Mouse (Mus musculus) lung, postnatal 36 days (tissue): ENCODE measurements around the gene Sema3f.

Experiments
- DNase-seq: peaks from one replicate; pipeline ENCODE4 v3.0.0; 2022; ENCODE audit warnings: mixed read lengths

Sema3f gene

DNA sequence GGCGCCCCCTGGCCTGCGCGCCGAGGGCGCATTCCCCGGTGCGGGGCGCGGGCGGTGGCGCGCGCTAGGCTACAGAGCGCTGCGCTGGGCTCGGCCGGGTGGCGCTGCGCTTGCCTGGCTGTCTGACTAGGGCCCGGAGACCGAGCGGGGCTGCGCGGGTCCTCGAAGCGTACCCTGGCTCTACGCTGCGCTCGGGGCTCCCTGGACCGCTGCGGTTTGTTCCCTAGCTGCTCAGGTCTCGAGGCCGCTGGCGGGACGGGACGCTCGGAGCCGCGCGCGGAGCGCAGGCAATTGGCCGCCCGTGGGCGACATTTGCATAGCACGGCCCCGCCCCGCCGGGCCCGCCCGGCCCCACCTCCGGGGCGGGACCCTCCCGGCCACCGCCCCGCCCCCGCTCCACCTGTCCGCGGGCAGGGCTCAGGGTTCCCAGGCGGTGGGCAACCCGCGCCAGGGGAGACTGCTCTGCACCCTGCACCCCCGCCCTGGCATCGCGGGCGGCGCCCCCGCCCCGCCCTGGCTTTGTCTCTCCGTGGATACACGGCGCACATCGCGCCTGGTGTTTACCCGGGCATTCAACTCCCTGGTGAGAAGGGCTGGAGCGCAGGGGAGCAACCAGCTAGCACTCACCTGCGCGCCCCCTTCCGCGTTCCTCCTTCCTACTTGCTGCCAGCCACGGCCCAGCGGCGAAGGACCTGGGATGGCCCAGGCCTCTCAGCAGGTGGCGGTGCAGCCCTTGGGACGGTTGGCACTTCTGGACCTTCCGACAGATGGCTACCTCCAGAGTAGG lies at the start of gene Sema3f:
Gene Sema3f (minus strand): TSS at position 779 of the 787 bp plus-strand sequence.
- peak; percentile 88 for DNase-seq

DNA sequence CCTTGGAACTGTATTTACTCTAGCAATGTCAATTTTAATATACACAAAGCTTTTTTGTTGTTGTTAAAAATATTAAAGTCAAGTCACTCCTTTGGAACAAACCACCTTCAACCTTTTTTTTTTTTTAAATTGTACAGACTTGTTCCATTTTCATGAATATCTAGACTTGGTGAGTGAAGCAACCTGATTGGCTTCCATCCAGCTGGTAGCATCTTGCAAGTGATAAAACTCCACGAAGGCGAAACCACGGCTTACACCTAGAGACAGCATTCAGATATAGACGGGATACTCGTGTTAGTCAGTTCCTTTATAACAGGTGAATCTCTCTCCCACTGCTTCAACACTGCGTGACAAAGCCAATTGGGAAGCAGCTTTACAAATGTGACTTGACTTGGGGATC lies 49.3 kb upstream of the Sema3f start:
- no peak for DNase-seq

DNA sequence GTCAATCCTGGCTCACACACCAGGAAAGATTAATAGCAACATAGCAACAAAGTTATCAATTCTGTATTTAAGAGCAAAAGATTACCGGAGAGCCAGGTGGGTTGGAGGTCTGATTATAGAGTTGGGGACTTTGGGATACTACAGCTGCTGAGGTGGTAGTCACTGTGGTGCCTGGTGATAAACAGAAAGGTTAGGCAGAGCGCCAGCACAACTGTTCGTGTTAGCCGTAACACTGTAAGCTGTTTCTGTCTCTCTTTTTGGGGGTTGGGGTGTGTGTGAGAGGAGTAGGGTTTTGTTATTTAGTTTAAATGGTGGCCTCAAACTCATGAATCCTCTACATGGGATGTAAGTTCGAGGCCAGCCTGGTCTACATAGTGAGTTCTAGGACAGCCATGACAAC lies 40.1 kb upstream of the Sema3f start:
- no peak for DNase-seq

DNA sequence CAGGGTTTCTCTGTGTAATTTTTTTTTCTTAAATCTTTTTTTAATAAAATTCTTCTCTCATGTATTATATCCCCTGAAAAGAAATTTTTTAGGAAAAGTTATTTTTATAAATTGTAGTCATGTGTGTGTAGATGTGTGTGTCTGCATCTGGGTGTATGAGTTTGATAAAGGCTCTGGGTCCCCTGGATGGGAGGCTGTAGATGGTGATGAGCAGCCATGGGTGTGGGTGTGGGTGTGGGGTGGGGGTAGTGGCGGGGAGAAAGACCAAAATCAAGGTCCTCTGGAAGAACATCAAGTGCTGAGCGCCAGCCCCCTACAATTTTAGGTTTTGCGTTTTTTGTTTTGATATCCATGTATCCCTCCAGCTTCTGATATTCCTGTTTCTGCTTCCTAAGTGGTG lies 37.8 kb upstream of the Sema3f start:
- no peak for DNase-seq

DNA sequence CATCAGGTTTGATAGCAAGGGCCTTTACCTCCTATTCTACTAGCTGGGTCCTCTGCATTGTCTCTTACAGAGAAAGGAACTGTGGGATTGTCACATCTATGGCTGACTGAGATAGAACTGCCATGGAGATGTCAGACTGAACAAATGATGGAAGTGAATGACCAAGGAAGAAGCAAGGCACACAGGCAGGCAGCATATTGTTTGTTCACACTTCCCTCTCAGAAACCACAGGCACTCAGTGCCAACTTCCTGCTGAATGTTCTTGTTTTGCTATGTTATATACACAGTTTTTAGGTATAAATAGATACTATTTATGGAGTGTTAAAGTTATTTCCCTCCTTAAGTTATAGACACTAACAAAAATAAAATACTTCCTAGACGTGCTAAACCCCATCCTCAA lies 37.0 kb upstream of the Sema3f start:
- DNase-seq: peak; percentile 47

DNA sequence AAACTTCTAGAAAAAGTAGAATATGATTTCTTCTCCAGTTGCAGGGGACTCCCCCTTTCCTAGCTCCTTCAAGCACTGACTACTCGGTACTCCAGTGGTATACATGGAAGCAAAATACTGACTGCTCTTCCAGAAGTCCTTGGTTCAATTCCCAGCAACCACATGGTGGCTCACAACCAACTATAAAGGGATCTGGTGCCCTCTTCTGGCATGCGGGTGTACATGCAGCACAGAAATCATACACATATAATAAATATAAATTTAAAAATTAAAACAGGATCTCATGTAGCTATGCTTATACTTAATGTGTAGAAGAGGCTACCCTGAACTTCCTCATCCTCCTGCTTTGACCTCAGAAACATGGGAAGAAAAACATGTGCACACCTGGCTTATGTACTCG lies 36.4 kb upstream of the Sema3f start:
- no peak for DNase-seq

DNA sequence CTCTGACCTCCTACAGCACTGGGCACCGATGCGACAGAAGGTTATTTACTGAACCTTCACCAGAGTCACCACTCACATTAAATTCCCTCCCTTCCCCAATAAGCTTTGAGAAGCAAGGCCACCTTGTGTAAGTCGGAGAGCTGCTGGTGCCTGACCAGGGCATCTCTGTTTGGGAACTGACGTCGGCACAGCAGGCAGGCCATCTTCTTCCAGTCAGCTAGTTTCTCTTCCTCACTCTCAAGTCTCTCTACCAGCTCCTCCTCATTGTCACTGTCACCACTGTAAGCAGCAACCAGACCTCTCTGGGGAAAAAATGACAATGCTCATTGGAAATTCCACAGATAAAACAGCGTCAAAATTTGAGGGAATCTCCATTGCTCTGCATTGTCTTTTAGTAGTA lies 33.8 kb upstream of the Sema3f start:
- DNase-seq: no peak

DNA sequence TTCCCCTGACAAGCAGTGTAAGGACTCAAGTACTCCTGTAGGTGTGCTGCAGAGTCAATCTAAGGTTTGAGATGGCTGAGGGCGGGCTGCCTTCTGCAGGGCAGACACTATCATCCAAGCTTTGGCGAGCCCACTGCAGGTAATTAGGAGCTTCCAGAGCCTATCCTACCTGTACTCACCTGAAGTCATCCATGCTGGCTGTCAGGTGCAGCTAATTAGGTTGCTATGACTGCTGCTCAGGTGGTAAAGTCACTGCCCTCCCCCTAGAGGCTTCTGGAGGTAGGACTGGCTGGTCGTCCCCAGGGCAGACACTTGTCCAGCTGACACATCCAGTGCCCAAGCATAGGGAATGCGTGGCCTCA lies 28.5 kb upstream of the Sema3f start:
- peak; percentile 45 for DNase-seq

DNA sequence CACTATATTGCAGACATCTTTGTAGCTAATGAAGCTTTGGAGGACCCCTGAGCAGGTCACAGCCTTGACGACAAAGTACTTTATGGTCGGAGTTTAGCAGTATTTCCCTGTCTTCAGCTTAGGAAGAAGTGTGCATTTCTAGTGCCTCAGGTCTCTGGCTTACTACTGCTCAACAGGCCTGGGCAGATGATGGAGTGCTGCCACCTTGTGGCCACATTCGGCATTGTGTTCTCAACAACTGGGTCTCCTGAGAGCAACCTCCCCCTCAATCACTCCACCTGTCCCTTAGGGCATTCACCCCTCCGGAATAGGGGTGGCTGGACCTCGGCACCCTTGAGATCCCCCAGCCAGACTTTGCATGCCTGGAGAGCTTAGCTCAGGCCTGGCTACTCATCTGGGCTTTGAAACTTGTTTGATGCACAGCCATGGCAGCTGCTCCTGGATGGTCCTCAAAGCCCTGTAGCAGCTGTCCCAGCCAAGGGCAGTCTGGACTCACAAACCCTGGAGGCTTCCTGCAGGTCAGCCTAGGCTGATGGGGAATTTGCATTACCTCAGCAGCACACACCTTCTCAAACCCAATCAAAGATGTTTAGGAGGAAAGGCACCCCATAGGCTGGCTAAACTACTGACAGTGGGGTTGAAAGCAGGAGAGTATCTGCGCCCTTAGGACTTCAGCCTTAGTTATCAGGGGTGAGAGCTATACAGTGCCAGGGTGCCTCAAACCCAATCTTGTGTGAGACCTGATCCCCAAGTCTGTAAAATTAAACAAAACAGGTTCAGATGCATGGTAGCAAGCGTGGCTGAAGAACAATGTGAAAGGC lies 28.0 kb upstream of the Sema3f start:
- DNase-seq: peak; percentile 93

DNA sequence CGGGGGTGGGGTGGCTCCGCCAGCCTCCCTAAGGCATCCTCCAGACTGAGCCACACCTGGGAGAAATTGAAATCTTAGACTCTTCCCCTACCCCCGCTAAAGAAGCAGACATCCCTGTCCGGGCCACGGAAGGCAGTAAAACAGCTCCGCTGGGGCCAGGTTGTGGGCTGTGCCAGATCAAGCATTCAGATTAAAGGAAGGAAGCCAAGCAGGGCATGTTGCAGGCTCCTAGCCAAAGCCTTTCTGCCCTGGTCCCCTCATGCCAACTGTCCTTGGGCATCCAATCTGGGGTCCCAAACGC lies 25.9 kb upstream of the Sema3f start:
- DNase-seq: no peak

DNA sequence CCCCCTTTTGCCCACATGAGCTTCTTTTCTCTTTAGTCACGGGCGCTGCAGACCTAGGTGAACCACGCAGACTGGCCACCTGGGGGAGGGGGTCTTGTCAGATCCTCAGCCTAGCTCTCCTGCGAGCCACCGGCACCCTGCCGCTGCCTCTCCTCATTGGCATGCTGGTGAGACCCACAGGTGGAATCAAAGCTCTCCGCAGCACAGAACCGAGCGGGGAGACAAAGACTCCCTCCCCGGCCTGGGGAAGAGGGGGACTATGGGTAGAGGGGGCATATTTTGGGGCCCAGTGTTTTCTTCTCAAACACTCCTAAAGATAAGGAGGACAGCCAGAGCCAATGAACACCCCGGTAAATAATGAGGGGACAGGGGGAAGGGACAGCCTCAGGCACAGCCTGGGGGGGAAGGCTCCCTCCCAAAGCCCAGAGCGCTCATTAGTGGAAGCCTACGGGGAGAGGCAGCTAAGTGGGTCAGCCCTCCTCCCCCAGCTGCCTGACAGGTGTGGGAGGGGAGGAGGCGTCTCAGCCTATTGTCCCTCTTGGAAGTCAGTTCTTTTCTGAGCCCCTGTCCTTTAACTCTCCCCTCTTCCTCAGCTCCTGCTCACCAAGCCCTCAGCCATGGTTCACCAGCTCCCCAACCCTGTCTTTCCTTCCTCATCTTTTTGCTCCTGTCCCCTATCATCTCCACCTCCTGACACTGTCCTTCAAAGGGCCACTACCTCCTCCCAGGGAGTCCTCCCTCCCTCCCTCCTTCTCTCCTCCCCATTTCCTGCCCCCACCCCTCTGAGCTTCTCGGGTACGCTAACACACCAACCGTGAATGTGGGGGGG lies 25.3 kb upstream of the Sema3f start:
- no peak for DNase-seq

DNA sequence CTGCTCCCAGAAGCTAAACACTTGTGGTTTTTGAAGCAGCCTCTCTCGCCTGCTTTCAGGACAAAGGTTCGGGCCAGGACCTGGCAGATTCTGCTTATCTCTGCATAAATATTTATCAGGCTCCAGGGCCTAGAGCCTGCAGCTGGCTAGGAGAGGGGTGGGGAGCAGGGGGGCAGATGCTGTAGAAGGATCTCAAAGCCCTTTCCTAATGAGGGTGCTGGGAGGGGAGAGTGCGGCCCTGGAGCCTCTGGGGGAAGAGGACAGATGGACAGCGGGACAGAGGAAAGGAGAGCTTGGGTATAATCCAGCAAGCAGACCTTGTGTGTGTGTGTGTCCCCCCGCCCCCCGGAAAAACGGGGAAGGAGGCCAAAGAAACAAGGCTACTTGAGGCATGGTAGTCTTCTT lies 24.3 kb upstream of the Sema3f start:
- DNase-seq: no peak

DNA sequence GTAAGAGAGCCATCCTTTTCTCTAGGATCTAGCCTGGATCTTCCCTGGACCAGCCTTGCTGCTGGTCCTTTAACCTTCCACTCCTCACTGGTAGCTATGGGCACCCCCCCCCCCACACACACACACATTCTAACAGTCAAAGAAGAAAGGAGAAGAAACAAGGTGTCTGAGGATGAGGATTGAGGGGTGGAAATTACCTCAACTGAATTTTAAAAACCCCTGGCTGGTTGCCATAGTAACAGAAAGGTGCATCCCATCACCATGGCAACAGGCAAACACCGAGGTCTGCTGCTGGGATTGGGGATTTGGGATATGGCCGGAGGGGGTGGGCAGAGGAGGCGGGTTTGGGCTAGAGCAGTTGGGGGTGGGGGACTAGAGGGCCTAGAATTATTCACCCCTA lies 19.4 kb upstream of the Sema3f start:
- DNase-seq: no peak

DNA sequence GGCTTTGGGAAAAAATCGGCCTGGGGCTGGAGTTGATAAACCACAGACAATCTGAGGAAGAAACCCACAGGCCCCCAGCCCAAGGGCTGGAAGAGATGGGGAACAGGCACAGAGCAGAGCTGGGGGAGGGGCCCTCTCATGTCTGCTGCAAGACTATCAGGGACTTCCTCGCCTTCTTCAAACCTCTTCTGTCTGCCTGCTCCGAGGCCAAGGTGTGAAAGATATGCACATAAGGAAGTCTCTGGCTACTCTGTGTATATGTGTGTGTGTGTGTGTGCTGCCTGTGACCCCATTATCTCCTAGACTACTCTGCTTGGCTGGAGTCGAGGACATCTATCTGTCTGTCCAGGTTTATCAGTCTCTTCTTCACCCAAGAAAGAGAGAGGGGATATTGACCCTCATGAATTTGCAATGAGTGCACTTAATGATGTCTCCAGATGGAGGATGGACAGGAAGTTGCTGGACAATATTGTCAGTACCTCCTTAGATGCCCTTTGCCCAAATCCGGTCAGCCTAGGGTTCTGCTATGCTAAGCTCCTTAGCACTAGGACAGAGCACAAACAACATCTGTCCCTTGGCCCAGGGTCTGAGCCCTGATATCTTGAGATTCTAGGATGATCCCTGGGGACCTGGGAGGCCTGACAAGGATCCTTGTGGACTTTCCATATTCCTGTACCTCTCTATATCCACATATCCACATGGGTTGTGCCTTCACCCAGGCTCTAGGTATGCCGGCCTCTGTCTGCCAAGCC lies 18.8 kb upstream of the Sema3f start:
- DNase-seq: no peak

DNA sequence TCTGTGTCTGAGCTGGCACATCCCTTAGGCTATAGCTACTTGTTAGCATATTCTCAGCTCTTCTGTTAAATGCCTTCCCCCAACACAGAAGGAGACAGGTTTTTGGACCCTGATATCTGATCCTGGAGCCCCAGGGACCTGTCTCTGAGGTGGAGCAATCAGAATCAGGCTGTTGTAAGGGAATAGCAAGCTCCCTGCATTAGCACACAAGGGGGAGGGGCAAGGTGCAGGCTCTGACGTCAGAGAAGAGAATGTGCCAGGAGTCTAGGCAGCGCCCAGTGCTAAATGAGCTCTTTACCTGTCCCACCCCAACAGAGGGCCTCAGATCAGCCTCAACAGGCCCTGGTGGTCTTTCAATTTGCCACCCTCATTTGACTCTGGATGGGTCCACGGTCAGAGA lies 16.8 kb upstream of the Sema3f start:
- peak; percentile 46 for DNase-seq

DNA sequence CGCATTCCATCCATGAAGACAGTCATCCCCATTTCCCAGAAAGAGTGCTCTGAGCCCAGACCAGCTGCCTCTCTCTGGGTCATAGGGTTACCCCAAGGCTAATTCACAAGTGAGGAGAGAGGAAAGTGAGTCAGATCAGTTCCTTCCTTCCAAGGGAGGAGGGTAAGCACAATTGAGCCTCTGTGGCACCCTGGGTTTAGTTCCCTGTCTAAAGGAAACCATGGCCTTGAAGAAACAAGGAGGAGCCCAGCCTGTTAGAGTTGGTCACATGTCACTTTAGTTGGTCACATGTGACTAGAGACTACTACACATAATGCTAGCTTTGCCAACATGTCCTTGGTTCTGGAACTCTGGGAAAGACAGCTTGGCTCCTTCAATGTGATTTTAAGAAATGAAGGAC lies 14.5 kb upstream of the Sema3f start:
- peak; percentile 39 for DNase-seq

DNA sequence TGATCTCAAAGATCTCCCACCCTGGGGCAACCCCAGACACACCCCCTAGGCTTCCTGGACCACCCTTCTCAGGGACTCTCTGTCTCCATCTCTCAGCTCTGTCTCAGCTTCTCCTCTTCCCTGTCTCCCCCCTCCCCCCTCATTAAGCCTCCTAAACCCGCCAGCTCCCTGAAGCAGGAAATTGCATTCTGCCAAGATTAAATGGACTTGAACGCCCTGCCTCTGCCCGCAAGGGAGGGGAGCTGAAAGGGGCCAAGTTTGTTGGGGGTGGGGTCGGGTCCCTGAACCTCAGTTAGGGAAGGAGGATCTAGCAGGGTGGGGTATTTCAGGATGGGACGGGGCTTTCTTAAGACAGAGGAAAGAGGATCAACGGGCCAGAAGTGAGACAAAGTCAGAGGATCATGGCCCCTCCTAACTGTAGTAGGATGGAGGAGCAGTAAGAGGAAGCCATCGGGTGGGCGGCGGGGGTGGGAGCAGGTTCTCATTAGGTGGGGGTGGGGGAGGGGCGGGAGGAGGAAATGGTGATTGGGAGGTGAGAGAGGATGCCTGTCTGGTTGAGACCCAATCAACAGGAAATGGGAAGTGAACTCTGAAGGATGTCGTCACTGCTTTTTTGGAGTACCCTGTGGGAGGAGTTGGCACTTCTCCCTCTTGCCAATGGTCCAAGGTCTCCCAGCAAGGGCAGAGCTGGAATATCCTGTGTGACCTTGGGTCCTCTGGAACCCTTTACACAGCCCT lies 13.7 kb upstream of the Sema3f start:
- DNase-seq: peak; percentile 92

DNA sequence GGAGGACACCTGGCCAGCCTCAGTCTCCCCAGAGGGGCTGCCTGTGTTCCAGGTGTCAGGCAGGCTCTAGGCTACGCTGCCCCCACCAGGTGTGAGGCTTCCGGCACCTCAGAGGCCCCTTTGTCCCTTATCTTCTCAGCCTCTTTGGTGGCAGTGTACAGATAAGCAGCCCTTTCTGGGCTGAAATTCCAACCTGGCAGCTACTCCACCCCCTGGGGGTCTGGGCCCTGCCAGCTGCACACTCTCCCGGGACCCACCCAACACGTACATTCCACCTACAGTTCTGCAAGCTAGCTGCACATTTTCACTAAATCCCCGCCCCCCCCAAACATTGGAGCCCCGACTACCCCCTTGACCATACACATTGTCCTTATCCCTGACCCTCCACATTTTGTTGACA lies 13.0 kb upstream of the Sema3f start:
- DNase-seq: no peak

DNA sequence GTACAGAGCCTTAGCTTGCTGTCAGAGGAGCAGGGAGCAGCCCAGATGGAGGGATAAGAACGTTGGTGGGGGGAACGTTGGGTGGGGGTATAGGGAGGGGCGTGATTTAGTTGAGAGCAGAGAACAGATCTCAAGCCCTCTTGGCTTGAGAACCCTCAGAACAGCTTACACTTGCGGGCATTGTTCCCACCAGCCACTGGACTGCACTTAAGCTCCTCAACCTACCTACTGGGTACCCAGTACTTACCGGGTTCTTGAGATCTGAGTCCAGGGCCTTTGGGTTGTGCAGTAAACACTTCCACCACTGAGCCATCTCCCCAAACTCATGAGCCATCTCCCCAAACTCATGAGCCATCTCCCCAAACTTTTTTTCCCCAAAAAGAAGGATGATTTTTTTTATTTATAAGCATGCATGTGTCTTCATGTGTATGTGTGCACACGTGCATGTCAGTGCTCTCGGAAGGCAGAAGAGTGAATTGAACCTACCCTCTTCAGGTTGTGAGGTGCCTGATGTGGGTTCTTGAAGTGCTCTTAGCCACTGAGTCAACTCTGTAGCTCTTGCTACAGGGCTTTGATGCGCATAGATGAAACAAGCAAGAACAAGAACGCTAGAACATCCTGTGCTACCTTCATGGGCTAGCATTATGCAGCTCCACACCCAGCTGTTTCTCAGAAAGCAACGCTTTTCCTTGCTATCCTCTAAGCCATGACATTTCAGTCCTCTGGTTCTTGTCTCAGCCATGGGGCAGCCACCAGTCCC lies 8.7 kb upstream of the Sema3f start:
- DNase-seq: peak; percentile 73

DNA sequence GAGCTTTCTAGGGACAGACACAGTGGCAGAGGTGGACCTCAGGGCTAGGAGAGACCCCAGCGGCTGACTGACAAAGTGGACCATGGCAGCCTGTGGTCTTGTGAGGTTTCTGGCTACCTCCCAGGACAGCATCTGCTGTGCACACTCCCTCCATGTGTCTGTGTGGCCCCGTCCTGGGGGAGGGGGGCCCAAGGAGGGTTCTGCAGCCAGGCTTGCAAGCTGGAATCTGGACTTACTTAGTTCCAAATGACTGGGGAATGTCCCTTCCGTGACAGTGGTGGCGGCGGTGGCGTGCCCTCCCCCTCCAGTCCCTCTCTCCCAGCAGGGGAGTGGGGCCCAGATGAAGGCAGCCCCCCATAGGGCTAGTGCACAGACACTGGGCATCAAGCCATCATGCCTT lies 6.7 kb upstream of the Sema3f start:
- DNase-seq: no peak

DNA sequence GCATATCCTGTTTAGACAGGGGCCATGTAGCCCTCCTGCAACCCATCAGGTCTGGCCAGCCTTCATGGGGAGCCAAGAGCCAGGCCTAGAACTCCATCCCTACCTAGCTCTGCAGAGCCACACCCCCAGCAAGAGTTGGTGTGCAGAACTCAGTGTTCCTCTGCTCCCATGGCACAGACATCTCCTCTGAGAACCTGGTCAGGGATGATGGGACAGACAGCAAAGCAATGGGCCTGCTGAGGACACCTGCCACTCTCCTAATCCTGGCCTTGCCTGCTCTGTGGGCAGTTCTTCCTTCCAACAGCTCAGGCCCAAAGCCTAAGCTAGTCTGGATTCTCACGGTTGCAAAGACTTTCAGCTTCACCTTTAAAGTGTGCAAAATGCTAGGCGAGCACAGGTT lies 5.4 kb upstream of the Sema3f start:
- DNase-seq: no peak
